Mouse (Mus musculus) hindbrain, embryonic 16.5 days (tissue): Measurements from ENCODE around the gene Coro1a. TPM values are rescaled to one million over a fixed set of nuclear protein-coding genes. Genes with fewer than 3 reads are reported as not detected.

Source experiments
- ATAC-seq: fragments of 200-750 bp; cut with Nextera tagmentation; 2 replicates; pipeline ENCODE4 v1.8.0; 2017; ENCODE audit warnings: moderate TSS enrichment, moderate library complexity
- H3K27ac ChIP-seq: fragments of 300-500 bp; sonication (generic); 2 replicates; pipeline ENCODE4 v1.5.1; 2014; ENCODE audit warnings: low read depth, mild to moderate bottlenecking, control low read depth, low read length, moderate library complexity
- H3K27me3 ChIP-seq: fragments of 300-500 bp; sonication (generic); replicated peaks from 2 replicates; pipeline ENCODE4 v1.6.1; 2014; ENCODE audit warnings: low read length; ENCODE audit not compliant: control insufficient read depth, insufficient read depth
- H3K36me3 ChIP-seq: fragments of 300-500 bp; sonication (generic); 2 replicates; pipeline ENCODE4 v1.6.1; 2014; ENCODE audit warnings: mild to moderate bottlenecking, low read length, moderate library complexity, mixed read lengths; ENCODE audit not compliant: control insufficient read depth, insufficient read depth
- H3K4me1 ChIP-seq: fragments of 300-500 bp; sonication (generic); 2 replicates; pipeline ENCODE4 v1.6.1; 2014; ENCODE audit warnings: low read depth, low read length; ENCODE audit not compliant: control insufficient read depth, insufficient read depth
- H3K4me2 ChIP-seq: fragments of 300-500 bp; sonication (generic); 2 replicates; pipeline ENCODE4 v1.6.1; 2014; ENCODE audit warnings: mild to moderate bottlenecking, low read length, control low read depth, moderate library complexity
- H3K4me3 ChIP-seq: fragments of 300-500 bp; sonication (generic); 2 replicates; pipeline ENCODE4 v1.5.1; 2014; ENCODE audit warnings: mild to moderate bottlenecking, low read length, control low read depth, moderate library complexity
- H3K9ac ChIP-seq: fragments of 300-500 bp; sonication (generic); 2 replicates; pipeline ENCODE4 v1.6.1; 2014; ENCODE audit warnings: low read depth, mild to moderate bottlenecking, control low read depth, low read length, moderate library complexity
- H3K9me3 ChIP-seq: fragments of 300-500 bp; sonication (generic); 2 replicates; pipeline ENCODE4 v1.6.1; 2014; ENCODE audit warnings: mild to moderate bottlenecking, low read length, moderate library complexity; ENCODE audit not compliant: control insufficient read depth
- WGBS: fragments of 180-500 bp; shearing (Covaris S2); extraction: QIAGEN DNeasy Blood & Tissue Kit; methylation state at CpG from one replicate; pipeline ENCODE4 v1.1.7; 2014; 5-methylcytosine and 5-hydroxymethylcytosine counted together
- polyA plus RNA-seq: library from polyadenylated mRNA; unstranded; fragments of >200 nt; fragmentation: Nextera tagmentation; extraction: Ambion mirVana; gene quantifications from 2 replicates; pipeline ENCODE4 v1.2.1, GENCODE M21; 2015

Gene Coro1a
- polyA plus RNA-seq, 1 experiment from 2014 or later, result 125 TPM

DNA sequence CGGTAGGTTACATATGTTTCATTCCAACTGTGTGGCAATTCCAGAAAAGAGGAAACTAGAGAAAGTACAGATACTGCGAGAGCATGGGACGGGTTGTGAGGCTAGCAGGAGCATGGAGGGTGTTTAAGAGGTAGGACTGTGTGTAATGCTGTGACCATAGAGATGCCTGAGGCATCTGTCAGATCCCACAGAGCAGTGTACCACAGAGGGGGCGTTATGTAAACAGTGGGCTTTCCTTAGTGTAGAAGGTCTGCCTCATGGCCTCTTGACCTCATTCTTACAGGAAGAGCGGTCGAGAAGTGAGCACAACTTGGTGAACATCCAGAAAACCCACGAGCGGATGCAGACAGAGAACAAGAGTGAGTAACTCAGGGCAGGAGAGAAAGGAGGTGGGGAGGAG, 43.9 kb downstream of the Coro1a start:
- Histone ChIP-seq H3K4me2 (no peak overlapping the region), H3K27me3 (no peaks in the 10 kb centered on the region), H3K36me3 (peaks cover 3% of the 10 kb centered on the region; the same call in 1 of the 2 replicates), H3K9me3 (no peaks in the 10 kb centered on the region), H3K4me1 (no peaks in the 10 kb centered on the region), H3K9ac (no peak overlapping the region), H3K27ac (no peak overlapping the region), H3K4me3 (no peak overlapping the region)
- WGBS, result 71% methylated on average over 8 of the region's 8 CpGs
- no peak for ATAC-seq

DNA sequence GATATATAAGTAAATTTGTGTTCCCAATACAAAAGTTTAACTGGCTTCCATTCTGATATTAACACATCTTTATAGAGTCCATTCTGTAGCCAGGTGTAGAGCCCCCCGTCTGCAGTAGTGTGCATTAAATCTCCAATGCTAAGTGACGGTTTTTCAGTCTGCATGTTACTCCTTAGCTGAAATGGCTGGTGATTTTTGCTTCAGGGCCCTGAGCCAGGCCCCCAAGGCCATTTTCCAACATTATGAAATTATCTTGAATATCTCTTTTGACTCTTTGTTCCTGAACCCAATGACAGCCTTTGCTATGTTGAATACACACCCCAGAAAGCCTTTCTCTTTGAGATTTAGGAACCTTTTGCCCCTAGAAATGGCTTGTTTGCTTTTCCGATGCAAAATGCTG, 47.8 kb downstream of the Coro1a start:
- H3K27me3 ChIP-seq, result no peaks in the 10 kb centered on the region
- H3K27ac ChIP-seq, result no peak overlapping the region
- no peak overlapping the region for H3K4me3 ChIP-seq
- ATAC-seq, result no peak
- H3K4me2 ChIP-seq, result no peak overlapping the region
- no peaks in the 10 kb centered on the region for H3K4me1 ChIP-seq
- H3K36me3 ChIP-seq, result peaks cover 3% of the 10 kb centered on the region; the same call in 1 of the 2 replicates
- H3K9ac ChIP-seq, result no peak overlapping the region
- 91% methylated on average over 3 of the region's 3 CpGs for WGBS
- H3K9me3 ChIP-seq, result no peaks in the 10 kb centered on the region

DNA sequence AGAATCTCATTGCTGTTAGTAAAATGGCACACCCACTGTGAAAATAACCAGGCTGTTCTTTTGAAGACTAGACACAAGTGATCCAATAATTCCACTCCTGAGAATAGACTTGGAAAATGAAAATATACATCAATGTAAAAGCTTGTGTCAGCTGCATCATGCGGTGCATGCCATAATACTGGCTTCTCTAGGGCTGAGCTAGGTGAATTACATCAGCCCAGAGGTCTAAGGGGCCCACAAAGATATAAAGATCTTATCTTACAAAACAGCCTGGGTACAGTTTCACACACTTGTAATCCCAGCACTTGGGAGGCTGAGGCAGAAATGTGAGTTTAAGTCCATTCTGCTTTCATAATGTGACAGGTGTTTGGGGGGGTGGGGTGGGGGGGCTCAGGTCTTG, 50.1 kb downstream of the Coro1a start:
- 85% methylated on average over 1 of the region's 1 CpGs for WGBS
- no peaks in the 10 kb centered on the region for H3K36me3 ChIP-seq
- H3K9me3 ChIP-seq, result no peaks in the 10 kb centered on the region
- no peak overlapping the region for H3K4me2 ChIP-seq
- no peak for ATAC-seq
- H3K4me1 ChIP-seq, result no peaks in the 10 kb centered on the region
- no peak overlapping the region for H3K4me3 ChIP-seq
- H3K9ac ChIP-seq, result no peak overlapping the region
- no peak overlapping the region for H3K27ac ChIP-seq
- H3K27me3 ChIP-seq, result no peaks in the 10 kb centered on the region

DNA sequence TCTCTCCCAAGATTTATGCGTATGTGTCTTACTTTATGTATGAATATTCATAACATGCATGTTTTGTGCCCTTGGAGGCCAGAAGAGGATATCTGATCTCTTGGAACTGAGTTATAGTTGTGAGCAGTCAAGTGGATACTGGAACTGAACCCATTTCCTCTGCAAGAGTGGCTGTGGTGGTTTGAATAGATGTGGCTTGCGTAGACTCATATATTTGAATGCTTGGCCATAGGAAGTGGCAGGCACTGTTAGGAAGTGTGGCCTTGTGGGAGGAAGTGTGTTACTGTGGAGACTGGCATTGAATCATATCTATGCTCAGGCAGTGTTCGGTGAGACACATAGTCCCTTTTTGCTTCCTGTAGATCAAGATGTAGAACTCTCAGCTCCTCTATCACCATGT, 51.9 kb downstream of the Coro1a start:
- no peaks in the 10 kb centered on the region for H3K9me3 ChIP-seq
- H3K4me3 ChIP-seq, result no peak overlapping the region
- no peaks in the 10 kb centered on the region for H3K36me3 ChIP-seq
- H3K27me3 ChIP-seq, result no peaks in the 10 kb centered on the region
- ATAC-seq, result no peak
- H3K4me1 ChIP-seq, result no peaks in the 10 kb centered on the region
- no peak overlapping the region for H3K4me2 ChIP-seq
- H3K9ac ChIP-seq, result no peak overlapping the region
- H3K27ac ChIP-seq, result no peak overlapping the region
- WGBS, result 87% methylated on average over 3 of the region's 3 CpGs

DNA sequence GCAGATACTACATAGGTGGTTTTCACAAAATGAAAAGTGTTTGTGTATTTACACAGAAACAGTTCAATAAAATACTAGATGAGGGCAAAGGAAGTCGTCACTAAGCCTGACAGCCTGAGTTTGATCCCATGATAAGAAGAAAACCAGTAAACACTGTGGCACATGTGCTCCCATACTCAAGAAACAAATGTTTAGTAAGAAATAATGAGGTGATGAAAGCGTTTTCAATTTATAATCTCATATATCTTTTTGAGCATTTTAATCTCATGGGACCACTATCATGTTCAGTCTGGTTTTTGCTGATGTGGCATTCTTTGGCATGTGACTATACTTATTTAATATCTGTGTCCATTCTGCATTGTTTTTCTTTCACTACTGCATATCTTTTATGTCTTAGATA, 53.6 kb downstream of the Coro1a start:
- no peak overlapping the region for H3K27ac ChIP-seq
- H3K4me2 ChIP-seq, result no peak overlapping the region
- H3K4me1 ChIP-seq, result peaks cover 6% of the 10 kb centered on the region
- no peaks in the 10 kb centered on the region for H3K27me3 ChIP-seq
- H3K9ac ChIP-seq, result no peak overlapping the region
- no peak overlapping the region for H3K4me3 ChIP-seq
- ATAC-seq, result no peak
- 83% methylated on average over 2 of the region's 2 CpGs for WGBS
- H3K36me3 ChIP-seq, result no peaks in the 10 kb centered on the region
- H3K9me3 ChIP-seq, result no peaks in the 10 kb centered on the region

DNA sequence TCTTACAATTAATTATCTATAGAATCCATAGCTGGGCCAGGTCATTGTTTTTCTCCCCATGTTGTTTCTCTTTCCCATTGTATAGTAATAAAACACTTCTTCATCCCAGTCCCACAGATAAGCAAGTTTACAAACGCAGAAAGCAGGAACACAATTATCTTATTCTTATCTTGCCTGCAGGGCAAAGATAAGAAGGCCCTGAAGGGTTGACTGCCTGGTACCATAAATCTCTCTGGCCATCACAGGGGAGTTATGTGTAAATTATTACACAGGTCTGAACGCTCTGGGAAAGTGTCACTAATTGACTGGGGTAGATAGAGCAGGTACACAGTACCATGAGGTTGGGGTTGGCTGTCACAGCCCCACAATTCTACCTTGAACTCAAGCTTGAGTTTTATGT, 56.7 kb downstream of the Coro1a start:
- WGBS, result 94% methylated on average over 2 of the region's 2 CpGs
- no peak overlapping the region for H3K9ac ChIP-seq
- no peaks in the 10 kb centered on the region for H3K27me3 ChIP-seq
- H3K4me1 ChIP-seq, result peaks cover 9% of the 10 kb centered on the region
- no peak overlapping the region for H3K4me2 ChIP-seq
- H3K27ac ChIP-seq, result no peak overlapping the region
- H3K9me3 ChIP-seq, result no peaks in the 10 kb centered on the region
- no peak overlapping the region for H3K4me3 ChIP-seq
- no peaks in the 10 kb centered on the region for H3K36me3 ChIP-seq
- no peak for ATAC-seq

Other genes starting within 250 kb of the Coro1a start
- 0.56 and 14.3 TPM in 2 replicates for gene Atp2a1, start 244.7 kb downstream of the Coro1a start, polyA plus RNA-seq
- gene Sh2b1, start 232.4 kb downstream of the Coro1a start, polyA plus RNA-seq, result 70.7 and 76.5 TPM in 2 replicates
- gene Tufm, start 220.4 kb downstream of the Coro1a start, polyA plus RNA-seq, result 136 and 137 TPM in 2 replicates
- 48.1 and 59.7 TPM in 2 replicates for gene Atxn2l, start 204.3 kb downstream of the Coro1a start, polyA plus RNA-seq
- 172 and 174 TPM in 2 replicates for gene Eif3c, start 141.4 kb downstream of the Coro1a start, polyA plus RNA-seq
- gene Apobr, start 122.8 kb downstream of the Coro1a start, polyA plus RNA-seq, result 0.36 and 0.88 TPM in 2 replicates
- 37.1 and 38.9 TPM in 2 replicates for gene Cln3, start 122.0 kb downstream of the Coro1a start, polyA plus RNA-seq
- gene Il27, start 112.8 kb downstream of the Coro1a start, polyA plus RNA-seq, result not detected in 2 replicates
- gene Nupr1, start 76.9 kb downstream of the Coro1a start, polyA plus RNA-seq, result 14.8 and 15.6 TPM in 2 replicates
- gene Sgf29, start 58.5 kb downstream of the Coro1a start, polyA plus RNA-seq, result 54.9 and 56.5 TPM in 2 replicates
- 11.9 and 12.0 TPM in 2 replicates for gene Sult1a1, start 31.4 kb downstream of the Coro1a start, polyA plus RNA-seq
- gene Bola2, start 12.4 kb downstream of the Coro1a start, polyA plus RNA-seq, result 130 and 133 TPM in 2 replicates
- gene Slx1b, start 12.0 kb downstream of the Coro1a start, polyA plus RNA-seq, result 13.4 and 15.0 TPM in 2 replicates
- 114 and 119 TPM in 2 replicates for gene Mapk3, start 51.8 kb upstream of the Coro1a start, polyA plus RNA-seq
- 1.4 and 1.5 TPM in 2 replicates for gene Gdpd3, start 58.5 kb upstream of the Coro1a start, polyA plus RNA-seq
- 187 and 200 TPM in 2 replicates for gene Ypel3, start 69.2 kb upstream of the Coro1a start, polyA plus RNA-seq
- 0.29 and 0.55 TPM in 2 replicates for gene Tbx6, start 73.7 kb upstream of the Coro1a start, polyA plus RNA-seq
- gene Ppp4c, start 84.7 kb upstream of the Coro1a start, polyA plus RNA-seq, result 157 and 165 TPM in 2 replicates
- 52.8 and 59.4 TPM in 2 replicates for gene Fam57b, start 89.9 kb upstream of the Coro1a start, polyA plus RNA-seq
- gene 4930451I11Rik, start 123.9 kb upstream of the Coro1a start, polyA plus RNA-seq, result 0.49 TPM in 1 of 2 replicates, not detected in the other
- gene Doc2a, start 139.6 kb upstream of the Coro1a start, polyA plus RNA-seq, result 31.1 and 34.0 TPM in 2 replicates
- 21.1 and 23.6 TPM in 2 replicates for gene Hirip3, start 154.2 kb upstream of the Coro1a start, polyA plus RNA-seq
- gene Ino80e, start 154.6 kb upstream of the Coro1a start, polyA plus RNA-seq, result 88.3 and 100 TPM in 2 replicates
- 52.8 and 60.3 TPM in 2 replicates for gene Taok2, start 176.9 kb upstream of the Coro1a start, polyA plus RNA-seq
- 34.0 and 35.9 TPM in 2 replicates for gene Tmem219, start 215.1 kb upstream of the Coro1a start, polyA plus RNA-seq
- gene Kctd13, start 221.1 kb upstream of the Coro1a start, polyA plus RNA-seq, result 126 and 134 TPM in 2 replicates
- 9.4 and 11.5 TPM in 2 replicates for gene Asphd1, start 241.8 kb upstream of the Coro1a start, polyA plus RNA-seq
- gene Sez6l2, start 242.8 kb upstream of the Coro1a start, polyA plus RNA-seq, result 54.9 and 56.7 TPM in 2 replicates